Mouse (Mus musculus) B cell, adult 62 days (primary cell): ENCODE data around the gene Klk1b21. TPM values are rescaled to one million over a fixed set of nuclear protein-coding genes. Genes with fewer than 3 reads are reported as not detected.

ENCODE experiments used
- total RNA-seq: library from RNA; stranded (reverse); gene quantifications from 4 replicates; pipeline ENCODE4 v1.2.4, GENCODE M21; 2023

The Klk1b21 gene
- not detected in 4 replicates for total RNA-seq

DNA sequence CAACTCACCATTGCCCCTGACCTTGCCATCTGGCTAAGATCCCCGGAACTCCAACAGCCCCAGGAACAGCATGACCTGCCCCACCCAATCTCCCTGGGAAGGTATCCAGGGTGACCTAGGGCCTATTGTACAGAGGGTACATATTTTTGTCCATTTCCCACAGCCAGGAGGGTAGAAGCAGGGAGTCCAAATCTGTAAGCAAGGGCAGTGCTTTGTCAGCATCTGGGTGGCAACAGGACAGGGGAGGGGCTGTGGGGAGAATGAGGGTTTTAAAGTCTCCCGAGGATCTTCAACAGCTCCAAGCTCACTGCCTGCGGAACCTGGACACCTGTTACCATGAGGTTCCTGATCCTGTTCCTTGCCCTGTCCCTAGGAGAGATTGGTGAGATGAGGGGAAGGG is at the start of gene Klk1b21:
TSS of gene Klk1b21 (plus strand) at position 301 of the 400 bp plus-strand sequence.

GRCm38 (mm10) chr7:44112373-44112772 is 10.2 kb downstream of the Klk1b21 start, which contains the start of gene Klk1b22:
Gene Klk1b22, plus strand, starts transcription at chr7:44112673.

GRCm38 (mm10) chr7:44136467-44136866 is 34.3 kb downstream of the Klk1b21 start, which contains the start of gene Klk1b16:
Gene Klk1b16, plus strand, starts transcription at chr7:44136767.

Other genes with a start within 250 kb of the Klk1b21 start
- not detected in 4 replicates for gene Klk4, start 221.2 kb upstream of the Klk1b21 start, total RNA-seq
- not detected in 4 replicates for gene Klk15, start 168.6 kb upstream of the Klk1b21 start, total RNA-seq
- gene Klk1b8, start 151.7 kb upstream of the Klk1b21 start, total RNA-seq, result not detected in 4 replicates
- not detected in 4 replicates for gene Klk1b1, start 135.6 kb upstream of the Klk1b21 start, total RNA-seq
- gene Klk1b9, start 126.3 kb upstream of the Klk1b21 start, total RNA-seq, result not detected in 4 replicates
- not detected in 4 replicates for gene Klk1b11, start 106.5 kb upstream of the Klk1b21 start, total RNA-seq
- not detected in 4 replicates for gene Klk1b26, start 90.2 kb upstream of the Klk1b21 start, total RNA-seq
- not detected in 4 replicates for gene Klk1b27, start 50.0 kb upstream of the Klk1b21 start, total RNA-seq
- not detected in 4 replicates for gene Klk1b22, start 10.3 kb downstream of the Klk1b21 start, total RNA-seq
- not detected in 4 replicates for gene Klk1b16, start 34.4 kb downstream of the Klk1b21 start, total RNA-seq
- not detected in 4 replicates for gene Klk1b24, start 85.9 kb downstream of the Klk1b21 start, total RNA-seq
- gene Klk1b3, start 95.9 kb downstream of the Klk1b21 start, total RNA-seq, result not detected in 4 replicates
- not detected in 4 replicates for gene Klk1b4, start 105.1 kb downstream of the Klk1b21 start, total RNA-seq
- not detected in 4 replicates for gene Klk1b5, start 113.6 kb downstream of the Klk1b21 start, total RNA-seq
- gene Klk1, start 123.0 kb downstream of the Klk1b21 start, total RNA-seq, result 0.63 TPM in 1 of 4 replicates, not detected in the others
- gene Gm36864, start 133.8 kb downstream of the Klk1b21 start, total RNA-seq, result not detected in 4 replicates
- gene 1700028J19Rik, start 144.4 kb downstream of the Klk1b21 start, total RNA-seq, result 0.81 to 2.1 TPM (median 1.7 TPM) in 4 replicates
- 172 to 193 TPM (median 186 TPM) in 4 replicates for gene 2410002F23Rik, start 144.4 kb downstream of the Klk1b21 start, total RNA-seq
- not detected in 4 replicates for gene Acp4, start 155.1 kb downstream of the Klk1b21 start, total RNA-seq
- not detected in 4 replicates for gene Gm15517, start 159.1 kb downstream of the Klk1b21 start, total RNA-seq
- gene Clec11a, start 204.6 kb downstream of the Klk1b21 start, total RNA-seq, result 1.7 to 2.6 TPM (median 2.3 TPM) in 4 replicates
- gene Shank1, start 207.9 kb downstream of the Klk1b21 start, total RNA-seq, result 37.6 to 51.0 TPM (median 41.9 TPM) in 4 replicates